Mouse (Mus musculus) liver, embryonic 11.5 days (tissue): ENCODE measurements at regions not wholly inside any gene's neighbourhood (a gene's known extent, or its start where the extent isn't known, plus 50 kb on each side); places are given as distances from the start of the nearest gene placed in this dataset.

Source experiments
- ATAC-seq: fragments of 200-750 bp; cut with Nextera tagmentation; replicated peaks from 2 replicates; pipeline ENCODE4 v1.8.0; 2017; ENCODE audit warnings: moderate number of reproducible peaks, mild to moderate bottlenecking, moderate TSS enrichment, moderate library complexity; ENCODE audit not compliant: low FRiP score
- DNase-seq: peaks from one replicate; pipeline ENCODE4 v3.0.0-alpha.2; 2017; ENCODE audit warnings: low spot score
- H3K27ac ChIP-seq: fragments of 300-500 bp; sonication (generic); 2 replicates; pipeline ENCODE4 v1.5.1; 2014; ENCODE audit warnings: mild to moderate bottlenecking, low read depth, low read length, control low read depth
- H3K27me3 ChIP-seq: fragments of 300-500 bp; sonication (generic); replicated peaks from 2 replicates; pipeline ENCODE4 v1.6.1; 2014; ENCODE audit warnings: low read length, mixed read lengths; ENCODE audit not compliant: control insufficient read depth, insufficient read depth
- H3K36me3 ChIP-seq: fragments of 300-500 bp; sonication (generic); 2 replicates; pipeline ENCODE4 v1.6.1; 2014; ENCODE audit warnings: mild to moderate bottlenecking, low read length, moderate library complexity, mixed read lengths; ENCODE audit not compliant: control insufficient read depth, insufficient read depth
- H3K4me1 ChIP-seq: fragments of 300-500 bp; sonication (generic); replicated peaks from 2 replicates; pipeline ENCODE4 v1.6.1; 2014; ENCODE audit warnings: low read length, mixed read lengths; ENCODE audit not compliant: control insufficient read depth, insufficient read depth
- H3K4me2 ChIP-seq: fragments of 300-500 bp; sonication (generic); 2 replicates; pipeline ENCODE4 v1.6.1; 2014; ENCODE audit warnings: mild to moderate bottlenecking, control low read depth, moderate library complexity
- H3K4me3 ChIP-seq: fragments of 300-500 bp; sonication (generic); 2 replicates; pipeline ENCODE4 v1.5.1; 2014; ENCODE audit warnings: low read depth, low read length, control low read depth
- H3K9ac ChIP-seq: fragments of 300-500 bp; sonication (generic); 2 replicates; pipeline ENCODE4 v1.6.1; 2014; ENCODE audit warnings: low read depth, low read length, control low read depth
- H3K9me3 ChIP-seq: fragments of 300-500 bp; sonication (generic); 2 replicates; pipeline ENCODE4 v1.6.1; 2016; ENCODE audit warnings: low read length, inconsistent platforms, mixed read lengths; ENCODE audit not compliant: control insufficient read depth
- WGBS: fragments of 180-500 bp; shearing (Covaris S2); extraction: QIAGEN DNeasy Blood & Tissue Kit; methylation state at CpG from one replicate; pipeline ENCODE4 v1.1.7; 2014; 5-methylcytosine and 5-hydroxymethylcytosine counted together

GRCm38 (mm10) chr12:26534229-26535105, 65.5 kb downstream of the Cmpk2 start:
- no peaks in the 10 kb centered on the region for H3K4me1 ChIP-seq
- H3K36me3 ChIP-seq: no peaks in the 10 kb centered on the region
- no peak overlapping the region for H3K27ac ChIP-seq
- no peak overlapping the region for H3K4me2 ChIP-seq
- ATAC-seq (no peak), DNase-seq (peak; percentile 32)
- no peak overlapping the region for H3K9ac ChIP-seq
- no peaks in the 10 kb centered on the region for H3K27me3 ChIP-seq
- WGBS: 37% methylated on average over 9 of the region's 9 CpGs
- no peak overlapping the region for H3K4me3 ChIP-seq
- no peaks in the 10 kb centered on the region for H3K9me3 ChIP-seq

- H3K4me2 ChIP-seq: no peak overlapping the region
- no peak overlapping the region for H3K9ac ChIP-seq
- H3K4me3 ChIP-seq: no peak overlapping the region
- H3K27ac ChIP-seq: no peak overlapping the region
- no peaks in the 10 kb centered on the region for H3K36me3 ChIP-seq
- ATAC-seq: no peak
- DNase-seq: no peak
- H3K9me3 ChIP-seq: no peaks in the 10 kb centered on the region
- H3K27me3 ChIP-seq: no peaks in the 10 kb centered on the region
- H3K4me1 ChIP-seq: no peaks in the 10 kb centered on the region
- WGBS: 42% methylated on average over 9 of the region's 9 CpGs
These were observed 64.7 kb downstream of the Cmpk2 start for GRCm38 (mm10) chr12:26533641-26534151.

GRCm38 (mm10) chr12:26532823-26533640, 64.0 kb downstream of the Cmpk2 start:
- no peak overlapping the region for H3K4me2 ChIP-seq
- no peak overlapping the region for H3K9ac ChIP-seq
- no peaks in the 10 kb centered on the region for H3K4me1 ChIP-seq
- no peaks in the 10 kb centered on the region for H3K36me3 ChIP-seq
- no peak overlapping the region for H3K4me3 ChIP-seq
- H3K27ac ChIP-seq: no peak overlapping the region
- WGBS: 55% methylated on average over 13 of the region's 13 CpGs
- H3K27me3 ChIP-seq: no peaks in the 10 kb centered on the region
- DNase-seq (peak; percentile 60), ATAC-seq (no peak; the same call in 1 of the 2 replicates)
- no peaks in the 10 kb centered on the region for H3K9me3 ChIP-seq

- Histone ChIP-seq H3K4me1 (no peaks in the 10 kb centered on the region), H3K4me2 (no peak overlapping the region), H3K9ac (no peak overlapping the region), H3K4me3 (no peak overlapping the region), H3K27me3 (no peaks in the 10 kb centered on the region), H3K27ac (no peak overlapping the region), H3K9me3 (no peaks in the 10 kb centered on the region), H3K36me3 (no peaks in the 10 kb centered on the region)
- WGBS: 80% methylated on average over 6 of the region's 6 CpGs
- ATAC-seq: no peak
- DNase-seq: no peak
These were observed 63.1 kb downstream of the Cmpk2 start for GRCm38 (mm10) chr12:26532076-26532475.
